Mouse (Mus musculus) kidney, adult 2 months (tissue): Measurements from ENCODE around the gene Abca7.

ENCODE experiments used
- CTCF ChIP-seq: fragments of 200-500 bp; conservative IDR thresholded peaks from 2 replicates; pipeline ENCODE4 v1.5.1; 2011; ENCODE audit warnings: low read depth, mild to moderate bottlenecking, control low read depth, low read length, moderate library complexity, mixed read lengths; ENCODE audit not compliant: insufficient read depth, insufficient read length
- POLR2A ChIP-seq: fragments of 200-500 bp; IDR thresholded peaks from one replicate; pipeline ENCODE4 v1.6.1; 2011; ENCODE audit warnings: low read depth, low read length, control low read depth

DNA sequence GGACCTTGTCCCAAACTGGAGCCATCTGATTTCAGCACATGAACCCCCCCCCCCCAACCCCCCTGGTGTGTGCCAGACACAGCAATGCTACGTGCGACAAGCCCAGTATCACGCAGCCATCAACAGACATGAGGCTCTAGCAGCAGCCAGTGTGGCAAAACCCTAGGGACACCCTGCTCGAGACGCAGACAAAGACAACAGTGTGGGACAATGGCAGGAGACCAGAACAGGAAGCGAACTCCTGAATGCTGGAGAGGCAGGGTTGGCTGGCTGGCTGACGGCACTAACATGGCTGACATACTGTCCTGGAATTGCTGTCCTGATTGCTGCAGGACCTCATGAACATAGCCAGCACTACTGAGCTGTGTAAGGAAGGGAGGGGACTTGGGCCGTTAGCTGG, 38.9 kb downstream of the Abca7 start:
- TF ChIP-seq CTCF (no peak), POLR2A (peak; percentile 5)
